Mouse (Mus musculus) brain, embryonic 14.5 days (tissue): ENCODE results near the gene Pdzd2. TPM values are rescaled to one million over a fixed set of nuclear protein-coding genes. Genes with fewer than 3 reads are reported as not detected.

ENCODE experiments used
- DNase-seq: peaks from one replicate; pipeline ENCODE4 v3.0.0-alpha.2; 2011; ENCODE audit warnings: low read depth
- CTCF ChIP-seq: fragments of 200-500 bp; IDR thresholded peaks from 2 replicates; pipeline ENCODE4 v1.5.1; 2012; ENCODE audit warnings: inconsistent platforms, mild to moderate bottlenecking, moderate library complexity, borderline replicate concordance; ENCODE audit not compliant: insufficient read depth, insufficient read length; ENCODE audit errors: extremely low read depth
- POLR2A ChIP-seq: fragments of 200-500 bp; IDR thresholded peaks from 2 replicates; pipeline ENCODE4 v1.6.1; 2012; ENCODE audit warnings: mild to moderate bottlenecking, inconsistent platforms, borderline replicate concordance; ENCODE audit not compliant: poor library complexity, insufficient read depth, insufficient read length, severe bottlenecking; ENCODE audit errors: extremely low read depth
- polyA plus RNA-seq: library from polyadenylated mRNA; depleted of rRNA; stranded (reverse); fragments of >200 nt; gene quantifications from 2 replicates; pipeline ENCODE4 v1.2.3, GENCODE M21; 2012

Gene Pdzd2
- polyA plus RNA-seq, 1 experiment, result 7.7 TPM

DNA sequence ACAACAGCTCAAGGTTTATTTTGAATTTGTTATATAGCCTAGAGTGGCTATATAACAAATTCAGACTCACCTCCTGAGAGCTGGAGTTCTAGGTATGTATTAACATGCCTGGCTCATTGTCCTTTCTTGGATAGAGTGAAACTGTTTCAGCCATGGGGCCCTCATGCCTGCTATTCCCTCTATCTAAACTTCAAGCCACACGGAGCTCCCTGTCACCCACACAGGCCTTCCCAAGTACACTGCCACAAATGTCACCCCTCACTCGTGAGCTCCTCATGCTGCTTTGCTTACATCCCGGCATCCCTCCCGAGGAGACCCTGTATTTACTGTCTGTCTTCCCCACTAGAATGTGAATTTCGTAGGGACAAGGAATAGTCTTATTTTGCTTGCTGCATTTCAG is 103.3 kb downstream of the Pdzd2 start:
- DNase-seq, result no peak
- TF ChIP-seq POLR2A (no peak), CTCF (no peak)

- TF ChIP-seq CTCF, result no peak
- no peak for TF ChIP-seq POLR2A
- no peak for DNase-seq
These were observed 104.8 kb downstream of the Pdzd2 start for GRCm38 (mm10) chr15:12634921-12635320.

DNA sequence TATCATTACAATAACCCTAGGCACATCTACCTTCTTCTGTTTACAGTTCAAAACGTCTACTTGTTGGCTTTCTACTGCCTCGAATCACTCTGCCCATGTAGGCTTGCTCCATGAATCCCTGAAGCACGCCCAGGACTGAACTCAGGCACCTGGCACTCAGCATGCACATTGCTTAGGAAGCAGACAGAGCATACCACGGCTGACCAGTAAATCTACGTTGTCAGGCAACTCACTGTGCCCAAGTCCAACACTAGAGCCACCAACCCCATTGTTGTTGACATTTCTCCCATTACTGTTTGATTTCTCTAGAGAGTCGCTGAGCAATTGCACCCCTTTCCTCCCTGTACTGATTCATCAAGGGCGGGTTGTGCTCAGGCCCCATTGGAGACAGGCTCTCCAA is 110.6 kb downstream of the Pdzd2 start:
- no peak for DNase-seq
- TF ChIP-seq POLR2A, result no peak
- TF ChIP-seq CTCF, result no peak

DNA sequence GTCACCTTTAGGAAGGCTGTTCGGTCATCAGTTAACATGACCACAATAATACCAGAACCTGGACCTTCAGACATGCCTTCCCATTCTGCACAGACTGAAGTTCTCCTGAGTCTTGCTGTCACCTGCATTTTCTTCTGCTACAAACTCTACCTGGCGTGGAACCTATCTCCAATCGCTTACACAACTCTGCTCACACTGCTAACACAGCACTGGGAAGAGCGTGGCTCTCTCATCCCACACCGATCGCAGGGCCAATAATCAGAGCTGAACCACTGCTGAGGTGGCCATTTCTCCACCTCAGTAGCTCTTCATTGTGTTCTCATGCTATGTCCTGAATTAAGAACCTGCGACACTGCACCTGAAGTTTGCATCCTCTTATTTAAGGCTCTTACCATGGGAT is 111.3 kb downstream of the Pdzd2 start:
- no peak for DNase-seq
- TF ChIP-seq POLR2A (no peak), CTCF (no peak)

DNA sequence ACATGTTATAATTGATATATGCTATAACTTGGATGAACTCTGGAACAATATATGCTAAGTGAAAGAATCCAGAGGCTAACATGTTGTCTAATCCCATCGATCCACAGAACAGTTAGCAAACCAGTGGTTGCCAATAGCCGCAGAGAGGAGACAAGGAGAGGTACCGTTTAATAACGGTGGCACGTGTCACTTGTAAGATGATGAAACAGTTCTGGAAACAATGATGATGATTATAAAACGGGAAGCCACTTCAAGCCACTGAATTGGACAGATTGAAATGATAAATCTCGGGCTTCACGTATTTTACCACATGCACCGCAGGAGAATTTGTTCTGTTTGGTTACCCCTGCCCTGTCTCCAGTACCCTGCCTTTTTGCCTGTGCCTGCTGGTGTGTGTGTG is 112.8 kb downstream of the Pdzd2 start:
- DNase-seq, result no peak
- TF ChIP-seq CTCF, result no peak
- TF ChIP-seq POLR2A, result no peak

- TF ChIP-seq CTCF, result no peak
- TF ChIP-seq POLR2A, result no peak
- no peak for DNase-seq
These were observed 113.6 kb downstream of the Pdzd2 start for GRCm38 (mm10) chr15:12626166-12626565.

GRCm38 (mm10) chr15:12625524-12625923 is 114.2 kb downstream of the Pdzd2 start:
- no peak for DNase-seq
- TF ChIP-seq CTCF (no peak), POLR2A (no peak)

DNA sequence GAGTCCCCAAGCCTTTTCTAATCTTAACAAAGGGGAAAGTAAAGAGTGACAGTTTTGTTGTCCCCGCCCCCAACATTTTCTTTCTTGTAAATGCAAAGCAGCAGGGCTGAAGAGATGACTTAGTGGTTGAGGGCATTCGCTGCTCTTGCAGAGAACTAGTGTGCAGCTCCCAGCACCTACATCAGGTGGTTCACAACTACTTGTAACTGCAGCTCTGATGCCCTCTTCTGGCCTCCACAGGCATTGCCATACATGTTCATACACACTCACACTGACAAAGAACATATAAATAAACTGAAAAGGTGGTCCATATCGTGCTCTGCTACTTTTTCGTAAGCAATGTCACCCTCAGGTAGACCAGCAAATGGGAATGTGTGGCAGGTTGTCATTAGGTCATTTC is 116.2 kb downstream of the Pdzd2 start:
- TF ChIP-seq CTCF (no peak), POLR2A (no peak)
- no peak for DNase-seq

DNA sequence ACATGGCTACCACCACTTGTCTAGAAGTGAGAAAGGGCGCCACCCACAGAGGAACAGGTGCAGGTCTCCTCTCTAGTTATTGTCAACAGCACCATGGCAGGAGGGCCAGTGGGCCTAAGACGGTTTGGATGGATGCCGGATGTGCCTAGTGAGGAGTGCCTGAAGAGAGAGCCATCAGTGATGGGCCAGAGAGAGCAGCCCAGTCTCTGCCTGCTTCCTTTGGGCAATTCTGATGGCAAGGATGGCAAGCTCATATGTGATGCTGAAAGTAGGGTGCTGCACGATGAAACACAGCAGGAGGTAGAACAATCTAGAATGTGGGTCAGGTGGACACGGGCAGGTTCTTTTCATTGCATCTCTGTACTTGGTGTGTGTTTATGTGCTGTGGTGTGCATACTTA is 117.0 kb downstream of the Pdzd2 start:
- DNase-seq, result no peak
- TF ChIP-seq CTCF, result no peak
- TF ChIP-seq POLR2A, result no peak

GRCm38 (mm10) chr15:12622093-12622643 is 117.6 kb downstream of the Pdzd2 start:
- peak; percentile 47 for DNase-seq
- TF ChIP-seq CTCF (no peak), POLR2A (no peak)

DNA sequence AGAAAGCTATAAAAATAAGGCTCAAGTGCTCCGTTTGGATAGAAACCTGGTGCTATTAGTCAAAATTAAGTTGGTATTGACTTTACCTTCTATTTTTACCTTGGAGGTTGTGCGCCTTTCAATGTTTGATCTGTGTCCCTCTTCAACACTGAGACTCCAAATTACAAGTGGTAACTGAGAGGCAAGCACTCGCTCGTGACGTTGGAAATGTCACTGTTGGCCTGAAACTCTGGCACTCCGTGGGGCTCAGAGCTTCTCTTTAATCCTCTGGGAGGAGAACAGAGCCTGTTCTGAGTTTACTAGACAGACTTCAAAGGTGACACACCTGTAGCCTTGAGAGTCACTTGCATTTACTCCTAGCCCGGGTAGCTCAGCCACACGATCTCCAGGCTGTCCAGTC is 120.5 kb downstream of the Pdzd2 start:
- DNase-seq, result no peak
- TF ChIP-seq CTCF, result no peak
- TF ChIP-seq POLR2A, result no peak

- TF ChIP-seq CTCF (no peak), POLR2A (no peak)
- no peak for DNase-seq
These were observed 122.1 kb downstream of the Pdzd2 start for GRCm38 (mm10) chr15:12617651-12618050.
